Mouse (Mus musculus): ENCODE measurements around the gene Aip. TPM values are rescaled to one million over a fixed set of nuclear protein-coding genes. Genes with fewer than 3 reads are reported as not detected.

The Aip gene
- polyA plus RNA-seq, 1 experiment from 2014 or later, result 69.4 TPM

- H3K9ac ChIP-seq, result no peak overlapping the region
- peaks cover 42% of the 10 kb centered on the region for H3K36me3 ChIP-seq
- no peak for ATAC-seq (ENCODE audit: low FRiP score, low read depth)
- H3K27ac ChIP-seq, result no peak overlapping the region
- H3K4me2 ChIP-seq (replicated peaks), result no peak overlapping the region
- no peaks in the 10 kb centered on the region for H3K27me3 ChIP-seq (replicated peaks)
- 91% methylated on average over 22 of the region's 22 CpGs for WGBS
- no peaks in the 10 kb centered on the region for H3K9me3 ChIP-seq
- peaks cover 17% of the 10 kb centered on the region for H3K4me1 ChIP-seq
- no peak overlapping the region for H3K4me3 ChIP-seq
Observed at GRCm38 (mm10) chr19:4150567-4151487, 25.2 kb upstream of the Aip start.

GRCm38 (mm10) chr19:4149764-4150461, 24.3 kb upstream of the Aip start:
- Histone ChIP-seq H3K36me3 (peaks cover 41% of the 10 kb centered on the region), H3K9me3 (no peaks in the 10 kb centered on the region), H3K27me3 (replicated peaks) (no peaks in the 10 kb centered on the region), H3K4me2 (replicated peaks) (peak overlapping the region; percentile 72), H3K9ac (no peak overlapping the region), H3K4me3 (peak overlapping the region; percentile 78; the same call in 1 of the 2 replicates), H3K27ac (no peak overlapping the region), H3K4me1 (peaks cover 17% of the 10 kb centered on the region)
- ATAC-seq (ENCODE audit: low FRiP score, low read depth), result no peak
- 93% methylated on average over 17 of the region's 17 CpGs for WGBS

GRCm38 (mm10) chr19:4149283-4149682, 23.6 kb upstream of the Aip start:
- peak overlapping the region; percentile 78 for H3K4me3 ChIP-seq
- no peaks in the 10 kb centered on the region for H3K9me3 ChIP-seq
- no peaks in the 10 kb centered on the region for H3K27me3 ChIP-seq (replicated peaks)
- H3K9ac ChIP-seq, result peak overlapping the region; percentile 83
- H3K4me2 ChIP-seq (replicated peaks), result peak overlapping the region; percentile 72
- peaks cover 17% of the 10 kb centered on the region for H3K4me1 ChIP-seq
- no peak overlapping the region for H3K27ac ChIP-seq
- WGBS, result 89% methylated on average over 11 of the region's 11 CpGs
- ATAC-seq (ENCODE audit: low FRiP score, low read depth), result no peak
- H3K36me3 ChIP-seq, result peaks cover 41% of the 10 kb centered on the region

GRCm38 (mm10) chr19:4148819-4149218, 23.2 kb upstream of the Aip start:
- 5% methylated on average over 8 of the region's 8 CpGs for WGBS
- H3K9ac ChIP-seq, result peak overlapping the region; percentile 83
- peak; percentile 33 for ATAC-seq (ENCODE audit: low FRiP score, low read depth)
- H3K4me2 ChIP-seq (replicated peaks), result peak overlapping the region; percentile 72
- H3K4me3 ChIP-seq, result peak overlapping the region; percentile 78
- H3K36me3 ChIP-seq, result peaks cover 39% of the 10 kb centered on the region
- H3K9me3 ChIP-seq, result no peaks in the 10 kb centered on the region
- no peaks in the 10 kb centered on the region for H3K27me3 ChIP-seq (replicated peaks)
- H3K27ac ChIP-seq, result no peak overlapping the region
- H3K4me1 ChIP-seq, result peaks cover 17% of the 10 kb centered on the region

GRCm38 (mm10) chr19:4148491-4148806, 22.8 kb upstream of the Aip start, which contains the start of gene Coro1b:
Gene Coro1b (plus strand): TSS chr19:4148619.
- H3K27ac ChIP-seq, result no peak within 1 kb of the TSS
- no peaks in the 10 kb centered on the region for H3K9me3 ChIP-seq
- peak; percentile 94 for ATAC-seq (ENCODE audit: low FRiP score, low read depth)
- peak within 1 kb of the TSS; percentile 72 for H3K4me2 ChIP-seq (replicated peaks)
- H3K9ac ChIP-seq, result peak within 1 kb of the TSS; percentile 83
- peaks cover 35% of the 10 kb centered on the region for H3K36me3 ChIP-seq
- no peaks in the 10 kb centered on the region for H3K27me3 ChIP-seq (replicated peaks)
- peaks cover 17% of the 10 kb centered on the region for H3K4me1 ChIP-seq
- peak within 1 kb of the TSS; percentile 78 for H3K4me3 ChIP-seq
- WGBS, result under 1% methylated on average over 33 of the region's 33 CpGs

GRCm38 (mm10) chr19:4147782-4148490, 22.3 kb upstream of the Aip start:
- peak overlapping the region; percentile 78 for H3K4me3 ChIP-seq
- H3K9ac ChIP-seq, result no peak overlapping the region
- H3K36me3 ChIP-seq, result peaks cover 31% of the 10 kb centered on the region
- 37% methylated on average over 9 of the region's 9 CpGs for WGBS
- ATAC-seq (ENCODE audit: low FRiP score, low read depth), result peak; percentile 8; the same call in 1 of the 2 replicates
- H3K9me3 ChIP-seq, result no peaks in the 10 kb centered on the region
- no peaks in the 10 kb centered on the region for H3K27me3 ChIP-seq (replicated peaks)
- peak overlapping the region; percentile 72 for H3K4me2 ChIP-seq (replicated peaks)
- H3K27ac ChIP-seq, result no peak overlapping the region
- peaks cover 17% of the 10 kb centered on the region for H3K4me1 ChIP-seq

GRCm38 (mm10) chr19:4147022-4147405, 21.4 kb upstream of the Aip start:
- no peaks in the 10 kb centered on the region for H3K27me3 ChIP-seq (replicated peaks)
- 61% methylated on average over 3 of the region's 3 CpGs for WGBS
- H3K4me1 ChIP-seq, result peaks cover 17% of the 10 kb centered on the region
- no peak overlapping the region for H3K9ac ChIP-seq
- H3K4me3 ChIP-seq, result no peak overlapping the region
- H3K27ac ChIP-seq, result no peak overlapping the region
- H3K4me2 ChIP-seq (replicated peaks), result no peak overlapping the region
- H3K36me3 ChIP-seq, result peaks cover 22% of the 10 kb centered on the region
- H3K9me3 ChIP-seq, result no peaks in the 10 kb centered on the region
- ATAC-seq (ENCODE audit: low FRiP score, low read depth), result no peak

GRCm38 (mm10) chr19:4146366-4147021, 20.8 kb upstream of the Aip start:
- no peaks in the 10 kb centered on the region for H3K9me3 ChIP-seq
- H3K36me3 ChIP-seq, result peaks cover 16% of the 10 kb centered on the region
- no peak for ATAC-seq (ENCODE audit: low FRiP score, low read depth)
- H3K4me2 ChIP-seq (replicated peaks), result no peak overlapping the region
- H3K27ac ChIP-seq, result no peak overlapping the region
- WGBS, result 65% methylated on average over 12 of the region's 12 CpGs
- no peaks in the 10 kb centered on the region for H3K27me3 ChIP-seq (replicated peaks)
- no peak overlapping the region for H3K9ac ChIP-seq
- H3K4me3 ChIP-seq, result no peak overlapping the region
- peaks cover 17% of the 10 kb centered on the region for H3K4me1 ChIP-seq

GRCm38 (mm10) chr19:4145936-4146335, 20.3 kb upstream of the Aip start:
- Histone ChIP-seq H3K4me1 (peaks cover 17% of the 10 kb centered on the region), H3K27me3 (replicated peaks) (no peaks in the 10 kb centered on the region), H3K36me3 (peaks cover 11% of the 10 kb centered on the region), H3K9ac (no peak overlapping the region), H3K27ac (no peak overlapping the region), H3K4me3 (no peak overlapping the region), H3K9me3 (no peaks in the 10 kb centered on the region), H3K4me2 (replicated peaks) (no peak overlapping the region)
- no peak for ATAC-seq (ENCODE audit: low FRiP score, low read depth)
- WGBS, result 89% methylated on average over 5 of the region's 5 CpGs

GRCm38 (mm10) chr19:4144550-4145498, 19.2 kb upstream of the Aip start:
- Histone ChIP-seq H3K9me3 (no peaks in the 10 kb centered on the region), H3K9ac (no peak overlapping the region), H3K4me2 (replicated peaks) (no peak overlapping the region), H3K36me3 (no peaks in the 10 kb centered on the region), H3K4me3 (no peak overlapping the region), H3K27ac (no peak overlapping the region), H3K27me3 (replicated peaks) (no peaks in the 10 kb centered on the region), H3K4me1 (peaks cover 17% of the 10 kb centered on the region)
- whole genome bisulfite sequencing, result 83% methylated on average over 16 of the region's 16 CpGs
- ATAC-seq (ENCODE audit: low FRiP score, low read depth), result no peak

GRCm38 (mm10) chr19:4143759-4144268, 18.2 kb upstream of the Aip start, which contains the start of gene Cabp4:
Gene Cabp4 (minus strand): TSS chr19:4144033.
- WGBS, result 87% methylated on average over 7 of the region's 7 CpGs
- H3K27me3 ChIP-seq (replicated peaks), result no peaks in the 10 kb centered on the region
- no peak within 1 kb of the TSS for H3K4me2 ChIP-seq (replicated peaks)
- no peaks in the 10 kb centered on the region for H3K9me3 ChIP-seq
- H3K4me3 ChIP-seq, result no peak within 1 kb of the TSS
- peaks cover 7% of the 10 kb centered on the region; the same call in 1 of the 2 replicates for H3K4me1 ChIP-seq
- H3K27ac ChIP-seq, result no peak within 1 kb of the TSS
- no peak within 1 kb of the TSS for H3K9ac ChIP-seq
- H3K36me3 ChIP-seq, result no peaks in the 10 kb centered on the region
- ATAC-seq (ENCODE audit: low FRiP score, low read depth), result no peak
